Mouse (Mus musculus) heart, embryonic 16.5 days (tissue): Measurements from ENCODE around the gene Ilf3. TPM values are rescaled to one million over a fixed set of nuclear protein-coding genes. Genes with fewer than 3 reads are reported as not detected.
A peak's percentile ranks its signal among the peaks of the same experiment; 100 is the strongest.

Experiments used
- ATAC-seq: fragments of 200-750 bp; cut with Nextera tagmentation; replicated peaks from 2 replicates; pipeline ENCODE4 v1.8.0; 2017; ENCODE audit warnings: moderate number of reproducible peaks; ENCODE audit not compliant: insufficient read depth, low FRiP score; ENCODE audit errors: extremely low read depth
- H3K27ac ChIP-seq: fragments of 300-500 bp; sonication (generic); 2 replicates; pipeline ENCODE4 v1.5.1; 2014; ENCODE audit warnings: mild to moderate bottlenecking, low read length, control low read depth, moderate library complexity
- H3K27me3 ChIP-seq: fragments of 300-500 bp; sonication (generic); 2 replicates; pipeline ENCODE4 v1.6.1; 2014; ENCODE audit warnings: low read length, mixed read lengths; ENCODE audit not compliant: control insufficient read depth, insufficient read depth
- H3K36me3 ChIP-seq: fragments of 300-500 bp; sonication (generic); 2 replicates; pipeline ENCODE4 v1.6.1; 2014; ENCODE audit not compliant: control insufficient read depth, insufficient read depth
- H3K4me1 ChIP-seq: fragments of 300-500 bp; sonication (generic); 2 replicates; pipeline ENCODE4 v1.6.1; 2014; ENCODE audit warnings: low read length, mixed read lengths; ENCODE audit not compliant: control insufficient read depth, insufficient read depth
- H3K4me2 ChIP-seq: fragments of 300-500 bp; sonication (generic); 2 replicates; pipeline ENCODE4 v1.6.1; 2014; ENCODE audit warnings: low read depth, mild to moderate bottlenecking, control low read depth, low read length
- H3K4me3 ChIP-seq: fragments of 300-500 bp; sonication (generic); 2 replicates; pipeline ENCODE4 v1.5.1; 2014; ENCODE audit warnings: mild to moderate bottlenecking, control low read depth, low read length
- H3K9ac ChIP-seq: fragments of 300-500 bp; sonication (generic); 2 replicates; pipeline ENCODE4 v1.6.1; 2014; ENCODE audit warnings: low read length, control low read depth
- H3K9me3 ChIP-seq: fragments of 300-500 bp; sonication (generic); replicated peaks from 2 replicates; pipeline ENCODE4 v1.6.1; 2016; ENCODE audit warnings: low read length; ENCODE audit not compliant: control insufficient read depth
- WGBS: fragments of 180-500 bp; shearing (Covaris S2); extraction: QIAGEN DNeasy Blood & Tissue Kit; methylation state at CpG from one replicate; pipeline ENCODE4 v1.1.7; 2014; 5-methylcytosine and 5-hydroxymethylcytosine counted together
- polyA plus RNA-seq: library from polyadenylated mRNA; unstranded; fragments of >200 nt; fragmentation: Nextera tagmentation; extraction: Ambion mirVana; gene quantifications from 2 replicates; pipeline ENCODE4 v1.2.1, GENCODE M21; 2015

Gene Ilf3
- polyA plus RNA-seq, 1 experiment from 2014 or later, result 105 TPM

DNA sequence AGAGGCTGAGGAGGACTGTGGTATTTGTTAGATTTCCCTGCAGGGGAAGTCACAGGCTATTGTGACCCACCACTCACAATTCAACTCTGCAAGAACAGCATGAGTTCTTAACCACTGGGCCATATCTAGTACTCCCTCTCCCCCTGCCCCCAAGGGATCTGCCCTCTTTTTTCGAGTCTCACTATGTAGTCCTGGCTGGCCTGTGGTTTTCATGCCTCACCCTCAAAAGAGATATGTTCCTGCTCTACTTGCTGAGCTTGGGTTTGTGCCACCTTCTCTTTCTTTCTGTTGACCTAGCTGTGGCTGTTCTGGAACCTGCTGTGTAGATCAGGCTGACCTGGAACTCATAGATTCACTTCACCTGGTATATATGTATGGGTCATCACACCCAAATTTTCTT, 4.8 kb downstream of the Ilf3 start:
- ATAC-seq, result no peak
- H3K4me3 ChIP-seq, result no peak overlapping the region
- H3K27me3 ChIP-seq, result no peaks in the 10 kb centered on the region
- H3K4me2 ChIP-seq, result no peak overlapping the region
- WGBS, result 64% methylated on average over 1 of the region's 1 CpGs
- H3K27ac ChIP-seq, result no peak overlapping the region
- H3K4me1 ChIP-seq, result peaks cover 14% of the 10 kb centered on the region
- H3K36me3 ChIP-seq, result peaks cover 6% of the 10 kb centered on the region; the same call in 1 of the 2 replicates
- H3K9ac ChIP-seq, result no peak overlapping the region
- no peaks in the 10 kb centered on the region for H3K9me3 ChIP-seq

DNA sequence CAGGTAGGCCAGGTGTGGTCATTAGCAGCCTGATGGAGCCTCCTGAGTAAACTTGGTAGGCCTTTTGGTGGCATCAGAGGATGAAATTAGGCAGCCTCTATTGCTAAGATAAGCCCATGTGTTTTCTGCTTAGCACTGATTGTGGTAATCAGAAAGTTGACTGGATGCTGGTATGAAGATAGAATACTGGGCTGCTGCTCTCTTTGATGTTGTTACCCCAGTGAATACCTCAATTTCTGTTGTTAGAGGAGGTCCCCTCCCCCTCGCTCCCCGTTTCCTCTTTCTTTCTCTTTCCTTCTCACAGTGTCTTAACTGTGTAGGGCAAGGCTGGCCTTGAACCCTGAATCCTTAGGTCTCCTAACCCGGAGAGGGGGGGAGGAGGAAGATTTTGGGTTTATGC, 11.5 kb downstream of the Ilf3 start:
- 68% methylated on average over 3 of the region's 3 CpGs for WGBS

DNA sequence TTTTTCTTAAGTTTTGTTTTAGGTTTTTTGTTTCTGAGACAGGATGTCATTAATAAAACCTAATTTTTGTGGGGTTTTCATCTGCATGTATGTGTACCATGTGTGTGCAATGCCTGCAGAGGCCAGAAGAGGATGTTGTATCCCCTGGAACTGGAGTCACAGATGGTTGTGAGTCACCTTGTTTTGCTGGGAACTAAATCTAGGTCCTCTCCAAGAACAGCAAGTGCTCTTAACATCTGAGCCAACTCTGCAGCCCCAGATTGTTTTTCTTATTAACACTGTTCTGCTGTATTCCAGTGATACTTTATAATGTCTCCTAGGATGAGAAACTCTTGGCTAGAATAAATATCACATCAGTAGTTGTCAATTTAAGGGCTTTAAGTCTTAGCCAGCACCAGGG, 13.2 kb downstream of the Ilf3 start:
- no peak overlapping the region for H3K9ac ChIP-seq
- peaks cover 27% of the 10 kb centered on the region for H3K4me1 ChIP-seq
- no peak overlapping the region for H3K4me2 ChIP-seq
- ATAC-seq, result no peak
- H3K4me3 ChIP-seq, result no peak overlapping the region
- no peaks in the 10 kb centered on the region for H3K27me3 ChIP-seq
- H3K9me3 ChIP-seq, result no peaks in the 10 kb centered on the region
- H3K27ac ChIP-seq, result no peak overlapping the region
- no peaks in the 10 kb centered on the region for H3K36me3 ChIP-seq

More for the DNA sequence above, 11.5 kb downstream of the Ilf3 start:
- Histone ChIP-seq H3K9me3 (no peaks in the 10 kb centered on the region), H3K9ac (no peak overlapping the region; the same call in 1 of the 2 replicates), H3K27ac (no peak overlapping the region; the same call in 1 of the 2 replicates), H3K4me1 (peaks cover 25% of the 10 kb centered on the region), H3K27me3 (no peaks in the 10 kb centered on the region), H3K4me2 (no peak overlapping the region), H3K36me3 (no peaks in the 10 kb centered on the region; the same call in 1 of the 2 replicates), H3K4me3 (no peak overlapping the region)
- ATAC-seq, result no peak

DNA sequence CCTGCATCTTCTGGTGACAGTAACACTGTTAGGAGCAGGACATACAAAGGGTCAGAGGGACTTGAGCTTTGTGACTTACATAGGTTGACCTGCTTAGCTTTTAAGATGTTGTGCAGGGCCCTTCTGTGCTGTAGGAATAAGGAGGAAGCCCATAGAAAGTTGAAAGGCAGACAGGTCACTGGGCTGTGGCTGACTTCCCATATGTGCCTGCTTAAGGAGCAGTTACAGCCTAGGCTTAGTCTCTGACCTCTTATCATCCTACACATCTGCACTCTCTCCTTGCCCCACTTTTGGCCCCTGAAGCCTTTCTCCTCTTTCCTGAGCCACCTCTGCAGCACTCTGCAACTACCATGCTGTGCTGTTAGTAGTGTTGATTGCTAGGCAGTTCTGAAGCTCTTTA, 16.3 kb downstream of the Ilf3 start:
- no peak for ATAC-seq
- H3K4me1 ChIP-seq, result peaks cover 13% of the 10 kb centered on the region
- no peak overlapping the region for H3K4me3 ChIP-seq
- no peaks in the 10 kb centered on the region for H3K9me3 ChIP-seq
- H3K36me3 ChIP-seq, result 0 out of 2 replicates have a peak, but pooled peaks cover 6% of the 10 kb centered on the region
- H3K27ac ChIP-seq, result no peak overlapping the region
- no peak overlapping the region for H3K4me2 ChIP-seq
- no peak overlapping the region for H3K9ac ChIP-seq
- H3K27me3 ChIP-seq, result no peaks in the 10 kb centered on the region

DNA sequence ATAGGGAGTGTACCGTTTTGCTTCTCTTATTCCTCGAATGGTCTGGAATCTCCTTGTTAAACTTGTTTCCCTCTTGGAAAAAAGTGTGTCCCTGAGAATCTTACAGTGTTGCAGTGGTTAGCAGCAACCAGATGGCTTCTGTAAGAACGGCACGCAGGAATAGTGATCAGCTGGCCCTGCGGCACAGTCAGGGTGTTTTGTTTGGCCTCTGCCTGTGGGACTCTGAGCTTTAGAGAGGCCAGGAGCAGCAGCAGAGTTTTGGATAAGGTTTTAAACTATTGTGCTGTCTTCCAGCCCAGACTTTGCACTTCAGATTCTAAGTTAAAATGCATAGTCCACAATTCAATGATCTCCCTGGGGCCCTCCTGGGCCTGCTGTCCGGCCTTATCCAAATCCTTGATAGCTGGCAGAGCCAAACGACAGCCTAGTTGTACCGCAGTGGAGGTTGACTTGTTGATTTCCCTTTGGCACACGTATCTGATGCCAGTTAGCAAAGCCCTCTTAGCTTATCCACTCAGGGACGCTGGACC, 25.0 kb downstream of the Ilf3 start:
- H3K27ac ChIP-seq, result no peak overlapping the region
- H3K9me3 ChIP-seq, result no peaks in the 10 kb centered on the region
- WGBS, result 77% methylated on average over 10 of the region's 10 CpGs
- H3K9ac ChIP-seq, result no peak overlapping the region
- H3K27me3 ChIP-seq, result no peaks in the 10 kb centered on the region
- ATAC-seq, result no peak
- no peak overlapping the region for H3K4me2 ChIP-seq
- no peaks in the 10 kb centered on the region for H3K4me1 ChIP-seq
- peaks cover 74% of the 10 kb centered on the region for H3K36me3 ChIP-seq
- H3K4me3 ChIP-seq, result no peak overlapping the region

DNA sequence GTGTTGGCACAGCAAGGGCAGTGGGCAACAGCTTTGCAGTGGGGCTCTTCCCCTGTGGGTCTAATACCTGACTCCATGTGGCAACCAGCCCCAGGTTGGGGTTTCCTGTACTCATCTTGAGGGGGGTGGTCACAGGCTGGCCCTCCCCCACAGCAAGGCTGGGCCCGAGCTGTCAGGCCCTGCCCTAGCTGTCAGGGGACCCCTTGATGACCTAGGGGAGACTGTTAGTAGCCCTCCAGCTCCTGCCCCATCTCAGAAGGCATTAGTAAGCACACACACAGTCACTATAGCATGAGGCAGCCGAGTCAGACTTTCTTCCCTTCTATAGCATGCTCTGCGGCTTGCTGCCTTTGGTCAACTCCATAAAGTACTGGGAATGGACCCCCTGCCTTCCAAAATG, 28.0 kb downstream of the Ilf3 start:
- Histone ChIP-seq H3K9ac (no peak overlapping the region), H3K4me2 (no peak overlapping the region), H3K9me3 (no peaks in the 10 kb centered on the region), H3K27ac (no peak overlapping the region), H3K27me3 (no peaks in the 10 kb centered on the region), H3K4me1 (no peaks in the 10 kb centered on the region), H3K36me3 (peaks cover 82% of the 10 kb centered on the region), H3K4me3 (no peak overlapping the region)
- WGBS, result 92% methylated on average over 3 of the region's 3 CpGs
- ATAC-seq, result no peak

DNA sequence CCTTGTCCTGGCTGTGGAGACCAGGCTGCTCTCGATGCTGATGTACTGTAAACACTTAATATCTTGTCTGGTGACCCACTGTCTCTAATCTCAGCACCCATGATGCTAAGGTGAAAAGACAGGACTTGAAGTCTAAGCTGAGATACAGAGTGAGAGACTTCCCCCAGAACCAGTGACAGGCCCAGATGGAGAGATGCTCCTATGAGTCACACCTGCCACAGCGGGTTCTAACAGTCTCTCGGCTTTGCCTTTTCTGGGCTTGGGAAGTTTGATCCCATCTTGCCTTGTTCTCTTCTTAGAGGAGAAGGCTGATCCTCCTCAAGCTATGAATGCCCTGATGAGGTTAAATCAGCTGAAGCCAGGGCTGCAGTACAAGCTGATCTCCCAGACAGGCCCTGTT, 29.5 kb downstream of the Ilf3 start:
- WGBS, result 98% methylated on average over 3 of the region's 3 CpGs
- no peak overlapping the region for H3K4me2 ChIP-seq
- ATAC-seq, result no peak
- H3K27me3 ChIP-seq, result no peaks in the 10 kb centered on the region
- H3K9ac ChIP-seq, result no peak overlapping the region
- H3K27ac ChIP-seq, result no peak overlapping the region
- no peak overlapping the region for H3K4me3 ChIP-seq
- peaks cover 6% of the 10 kb centered on the region for H3K4me1 ChIP-seq
- H3K9me3 ChIP-seq, result no peaks in the 10 kb centered on the region
- peaks cover 81% of the 10 kb centered on the region for H3K36me3 ChIP-seq

DNA sequence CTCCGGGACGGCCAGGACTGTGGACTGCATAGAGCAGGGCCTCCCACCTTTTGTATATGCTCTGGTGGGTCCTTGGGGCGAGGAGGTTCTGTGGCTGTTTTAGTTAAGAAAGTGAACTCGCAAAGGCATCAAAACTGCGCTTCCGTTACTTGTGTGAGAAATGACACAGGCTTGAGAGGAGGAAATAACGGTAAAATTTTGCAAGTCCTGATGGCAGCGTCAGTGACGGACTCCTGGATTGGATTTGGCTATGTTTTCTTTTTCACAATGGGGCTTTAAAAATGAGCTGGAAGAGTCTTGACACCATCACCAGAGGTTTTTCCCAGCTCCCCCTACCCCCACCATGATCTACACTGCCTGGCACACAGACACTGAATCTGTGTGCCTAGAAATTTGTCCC, 33.4 kb downstream of the Ilf3 start:
- Histone ChIP-seq H3K9ac (no peak overlapping the region), H3K4me3 (no peak overlapping the region), H3K4me2 (no peak overlapping the region), H3K27me3 (no peaks in the 10 kb centered on the region), H3K4me1 (peaks cover 17% of the 10 kb centered on the region), H3K9me3 (no peaks in the 10 kb centered on the region), H3K36me3 (peaks cover 74% of the 10 kb centered on the region), H3K27ac (no peak overlapping the region)
- no peak for ATAC-seq
- WGBS, result 95% methylated on average over 9 of the region's 9 CpGs

DNA sequence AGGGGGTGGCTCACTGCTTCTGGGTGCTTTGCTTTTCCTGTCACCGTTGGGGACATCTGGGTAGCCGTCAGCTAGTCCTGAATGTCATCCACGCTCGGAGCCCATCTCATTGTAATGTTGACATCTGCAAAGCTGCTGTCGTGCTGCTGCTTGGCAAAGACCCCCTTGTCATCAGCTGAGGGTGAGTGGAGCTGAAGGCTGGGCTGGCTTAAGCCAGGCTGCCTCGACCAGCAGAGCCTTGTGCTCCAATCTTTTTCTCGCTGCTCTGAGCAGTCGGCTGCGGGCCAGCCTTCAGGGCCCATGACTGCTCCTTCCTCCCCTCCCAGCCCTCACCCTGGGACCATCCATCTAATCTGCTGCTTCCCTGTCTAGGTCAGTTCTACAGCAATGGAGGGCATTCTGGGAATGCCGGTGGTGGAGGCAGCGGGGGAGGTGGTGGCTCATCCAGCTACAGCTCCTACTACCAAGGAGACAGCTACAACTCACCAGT, 35.1 kb downstream of the Ilf3 start:
- WGBS, result 40% methylated on average over 11 of the region's 11 CpGs
- peaks cover 70% of the 10 kb centered on the region for H3K36me3 ChIP-seq
- no peaks in the 10 kb centered on the region for H3K9me3 ChIP-seq
- no peaks in the 10 kb centered on the region for H3K27me3 ChIP-seq
- H3K9ac ChIP-seq, result no peak overlapping the region
- peak overlapping the region; percentile 53; the same call in 1 of the 2 replicates for H3K27ac ChIP-seq
- no peak overlapping the region for H3K4me2 ChIP-seq
- H3K4me1 ChIP-seq, result peaks cover 17% of the 10 kb centered on the region
- no peak overlapping the region for H3K4me3 ChIP-seq
- peak; percentile 70 for ATAC-seq
